Mouse (Mus musculus): ENCODE data around the gene Vill. TPM values are rescaled to one million over a fixed set of nuclear protein-coding genes. Genes with fewer than 3 reads are reported as not detected.
A peak's percentile ranks its signal among the peaks of the same experiment; 100 is the strongest.

The Vill gene
- total RNA-seq, 2 experiments from 2014 or later, result 0.39 to 0.81 TPM

DNA sequence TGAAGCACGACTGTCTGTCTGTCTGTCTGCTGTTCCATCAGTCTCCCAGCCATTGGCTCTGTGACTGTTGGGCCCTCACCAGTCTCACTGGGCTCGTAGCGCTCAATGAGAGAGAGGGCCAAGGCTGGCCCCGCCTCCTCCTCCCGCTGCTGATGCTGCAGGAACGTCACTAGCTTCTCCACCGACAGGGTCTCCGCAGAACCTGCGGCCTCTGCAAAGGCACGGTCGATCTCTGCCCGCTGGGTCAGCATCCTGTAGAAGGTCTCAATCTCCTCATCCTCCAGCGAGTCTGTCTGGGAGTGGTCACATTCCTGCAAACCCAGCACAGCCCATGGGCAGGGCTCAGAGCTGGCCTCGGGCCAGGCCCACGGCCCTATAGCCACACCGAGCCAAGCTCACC, 23.1 kb downstream of the Vill start:
- no peak for DNase-seq (ENCODE audit: low spot score in 2 of 2)

DNA sequence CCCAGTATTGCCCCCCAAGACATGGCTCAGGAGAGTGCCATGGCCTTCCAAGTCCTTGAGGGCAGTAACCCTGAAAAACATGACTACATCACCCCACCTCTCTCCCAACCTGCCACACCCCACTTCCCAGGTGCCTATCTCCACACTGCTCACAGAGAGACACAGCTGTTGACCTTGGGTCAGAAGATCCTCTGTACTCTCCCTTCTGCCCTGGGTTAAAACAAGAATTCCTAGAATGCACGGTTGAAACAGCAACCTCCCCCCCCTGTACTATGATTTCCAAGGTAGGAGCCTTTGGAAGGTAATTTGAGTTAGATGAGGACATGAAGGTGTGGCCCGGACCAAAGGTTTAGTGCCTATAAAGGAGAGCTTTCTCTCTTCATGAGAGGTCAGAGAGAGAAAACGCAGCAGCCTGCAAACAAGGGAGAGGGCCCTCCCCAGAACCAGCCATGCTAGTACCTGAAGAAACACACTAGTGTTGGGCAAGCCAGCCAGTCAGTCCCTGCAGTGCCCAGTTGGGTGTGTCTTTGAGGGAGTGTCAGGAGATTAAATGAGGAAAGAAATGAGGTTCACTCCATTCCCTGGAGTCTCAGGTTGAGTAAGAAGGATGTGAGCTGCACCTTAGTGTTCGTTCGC, 27.6 kb downstream of the Vill start:
- no peak for DNase-seq (ENCODE audit: low spot score in 2 of 2)

DNA sequence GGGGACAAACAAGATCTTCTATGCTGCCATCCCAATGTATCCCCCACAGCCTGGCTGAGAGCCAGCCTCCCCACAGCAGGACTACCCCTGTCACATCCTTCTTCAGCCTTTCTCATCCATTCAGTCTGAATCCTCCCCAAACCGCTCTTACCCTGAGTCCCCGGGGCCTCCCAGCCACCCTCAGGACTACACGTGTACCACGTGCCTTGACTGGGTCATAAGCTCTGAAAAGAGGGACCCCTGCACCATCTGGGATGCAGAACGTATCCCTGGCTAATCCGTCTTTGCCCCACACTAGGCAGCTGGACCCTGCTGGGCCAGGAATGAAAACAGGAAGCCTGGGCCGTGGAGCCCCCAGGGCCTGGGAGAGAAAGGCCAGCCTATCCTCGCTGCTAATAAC, 29.5 kb downstream of the Vill start:
- DNase-seq (ENCODE audit: low spot score in 2 of 2), result no peak

DNA sequence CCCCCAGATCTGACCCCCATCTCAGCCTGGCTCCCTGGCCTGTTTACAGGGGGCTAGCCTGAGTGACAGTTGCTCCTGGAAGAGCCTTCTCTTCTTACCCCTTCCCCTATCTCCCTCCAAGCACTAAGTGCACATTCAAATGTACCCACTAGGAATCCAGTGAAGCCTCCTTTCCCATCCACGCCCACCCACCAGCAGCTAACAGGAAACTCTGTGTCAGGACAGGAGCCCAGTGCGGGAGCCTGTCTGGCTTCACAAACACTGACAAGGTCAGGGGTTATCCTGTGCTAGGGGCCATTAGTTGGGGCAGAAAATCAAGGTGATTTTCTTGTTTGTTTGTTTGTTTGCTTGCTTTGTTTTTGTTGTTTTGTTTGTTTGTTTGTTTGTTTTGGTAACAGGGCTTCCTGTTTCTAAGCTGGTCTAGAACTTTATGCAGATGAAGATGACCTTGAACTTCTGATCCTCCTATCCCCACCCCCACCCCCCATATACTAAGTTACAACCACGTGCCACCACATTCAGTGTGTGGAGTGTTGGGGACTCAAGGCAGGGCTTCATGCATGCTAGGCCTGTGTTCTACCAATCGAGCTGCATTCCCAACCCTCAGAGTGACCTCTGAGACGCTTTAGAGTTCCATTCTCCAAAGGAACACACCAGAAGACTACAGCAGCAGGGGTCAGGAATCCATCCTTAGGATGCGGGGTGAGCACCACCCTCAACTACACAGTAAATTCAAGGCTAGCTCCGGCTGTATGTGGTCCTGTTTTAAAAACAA, 30.3 kb downstream of the Vill start:
- no peak for DNase-seq (ENCODE audit: low spot score in 2 of 2)

DNA sequence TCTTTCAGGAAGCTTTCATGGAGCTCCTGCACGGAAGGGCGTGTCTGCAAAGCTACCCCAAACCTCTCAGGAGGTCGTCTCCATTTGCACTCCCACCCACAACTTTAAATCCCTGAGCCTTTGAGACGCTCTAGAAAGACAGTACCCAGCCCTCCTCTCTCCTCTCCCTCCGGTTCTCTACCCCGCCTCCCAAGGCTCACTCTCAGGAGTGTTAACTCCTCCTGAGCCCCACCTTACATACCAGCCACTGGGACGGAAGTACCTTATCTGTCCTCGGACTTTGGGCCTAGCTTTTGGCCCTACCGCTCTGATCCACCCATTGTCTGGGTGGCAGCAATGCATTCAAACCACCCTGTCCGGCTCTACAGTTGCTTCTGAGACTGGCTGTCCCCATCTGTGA, 31.4 kb downstream of the Vill start:
- no peak for DNase-seq (ENCODE audit: low spot score in 2 of 2)

DNA sequence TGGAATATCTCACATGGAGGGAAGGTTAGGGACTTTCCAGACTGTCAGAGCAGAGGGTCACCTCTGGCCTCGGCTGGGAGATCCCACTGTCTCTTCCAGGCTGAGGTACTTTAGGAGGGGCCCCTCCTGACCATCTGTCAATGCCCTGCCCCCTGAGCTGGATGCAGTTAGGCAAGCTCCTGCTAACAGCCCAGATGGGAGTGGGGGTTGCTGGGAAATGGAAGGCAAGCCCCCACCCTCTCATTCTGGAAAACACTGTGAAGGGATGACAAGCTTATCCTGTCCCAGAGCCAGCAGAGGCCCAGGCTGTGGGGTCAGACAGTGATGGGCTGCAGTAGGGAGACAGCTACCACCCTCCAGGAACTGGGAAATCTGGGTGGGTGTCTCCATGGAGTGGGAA, 33.9 kb downstream of the Vill start:
- no peak for DNase-seq (ENCODE audit: low spot score in 2 of 2)

DNA sequence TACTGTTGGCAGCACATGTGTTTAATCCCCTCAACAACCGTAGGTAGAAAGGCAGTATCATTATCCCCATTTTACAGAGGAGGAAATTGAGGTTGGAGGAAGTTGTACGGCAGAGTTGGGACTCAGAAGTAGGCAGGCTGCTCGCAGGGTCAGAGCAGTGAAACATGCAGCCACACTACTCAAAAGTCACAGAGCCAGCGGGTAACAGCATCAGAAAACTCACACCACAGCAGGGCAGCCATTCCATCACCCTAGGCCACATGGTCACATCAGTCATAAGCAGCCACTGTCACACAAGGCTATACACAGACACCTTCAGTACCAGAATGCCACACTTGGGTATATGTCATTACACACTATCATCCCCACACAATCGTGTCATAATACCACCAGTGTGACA, 34.7 kb downstream of the Vill start:
- no peak for DNase-seq (ENCODE audit: low spot score in 2 of 2)

DNA sequence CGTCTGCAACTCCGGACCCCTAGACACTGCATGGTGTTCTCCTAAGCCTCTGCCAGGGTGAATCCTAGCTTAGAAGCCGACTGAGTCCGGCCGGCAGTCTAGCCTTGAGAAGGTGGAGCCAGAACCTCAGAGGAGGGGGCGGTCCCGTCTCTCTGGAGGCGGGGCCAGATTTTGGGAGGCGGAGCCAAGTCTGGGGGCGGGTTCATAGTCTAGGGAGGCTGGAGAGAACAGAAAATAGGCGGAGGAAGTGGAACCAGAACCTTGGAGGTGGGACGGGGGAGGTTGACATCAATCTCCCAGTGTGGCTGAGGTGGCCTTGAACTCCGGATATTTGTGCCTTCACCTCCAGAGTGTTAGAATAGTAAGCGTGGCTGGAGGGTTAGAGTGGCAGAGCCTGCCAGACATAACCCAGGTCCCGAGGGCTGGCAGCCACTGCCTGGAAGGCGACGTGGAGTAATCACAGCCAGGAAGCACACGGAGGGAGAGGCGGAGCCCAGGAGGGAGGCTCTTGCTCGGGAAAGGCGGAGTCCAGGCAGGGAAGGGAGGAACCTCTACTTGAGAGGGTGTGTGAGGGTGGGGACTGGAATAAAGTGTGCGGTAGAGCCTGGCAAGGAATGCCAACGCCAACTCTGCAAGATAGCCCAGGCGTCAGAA, 35.7 kb downstream of the Vill start:
- peak; percentile 74 to 79 for DNase-seq (ENCODE audit: low spot score in 2 of 2)

DNA sequence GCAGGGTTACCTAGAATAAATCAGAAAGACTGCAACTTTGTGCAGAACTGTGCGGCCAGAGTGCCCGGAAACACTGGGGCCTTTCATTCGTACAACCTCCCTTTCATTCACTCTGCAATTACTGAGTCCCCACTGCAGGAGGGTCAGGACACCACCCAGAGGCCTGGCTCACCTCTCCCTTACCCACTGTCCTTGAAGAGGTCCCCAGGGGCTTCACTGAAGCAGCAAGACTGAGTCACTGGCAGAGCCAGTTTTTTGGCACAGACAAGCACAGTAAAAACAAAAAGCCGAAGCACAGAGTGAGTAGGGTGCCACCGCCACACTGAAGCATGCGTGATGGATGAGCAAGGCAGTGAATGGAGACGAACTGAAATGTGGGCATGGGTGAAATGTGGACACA, 36.9 kb downstream of the Vill start:
- no peak for DNase-seq (ENCODE audit: low spot score in 2 of 2)

DNA sequence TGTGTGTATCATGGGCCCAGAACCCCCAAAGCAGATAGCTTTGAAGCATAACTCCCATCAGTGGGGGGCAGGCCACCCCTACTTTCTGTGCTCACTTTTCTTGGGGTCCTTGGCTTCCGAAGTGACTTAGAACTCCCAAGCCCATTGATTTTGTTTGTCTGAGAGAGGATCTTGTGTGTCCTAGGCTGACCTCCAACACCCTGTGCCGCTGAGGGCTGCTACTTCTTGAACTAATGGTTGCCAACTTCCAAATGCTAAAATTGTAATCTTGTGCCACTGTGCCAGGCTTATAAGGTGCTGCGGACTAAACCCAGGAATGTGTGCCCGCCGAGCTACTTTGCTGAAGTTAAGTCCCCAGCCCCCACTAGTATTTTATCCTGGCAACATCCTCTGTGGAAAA, 37.9 kb downstream of the Vill start:
- no peak for DNase-seq (ENCODE audit: low spot score in 2 of 2)

DNA sequence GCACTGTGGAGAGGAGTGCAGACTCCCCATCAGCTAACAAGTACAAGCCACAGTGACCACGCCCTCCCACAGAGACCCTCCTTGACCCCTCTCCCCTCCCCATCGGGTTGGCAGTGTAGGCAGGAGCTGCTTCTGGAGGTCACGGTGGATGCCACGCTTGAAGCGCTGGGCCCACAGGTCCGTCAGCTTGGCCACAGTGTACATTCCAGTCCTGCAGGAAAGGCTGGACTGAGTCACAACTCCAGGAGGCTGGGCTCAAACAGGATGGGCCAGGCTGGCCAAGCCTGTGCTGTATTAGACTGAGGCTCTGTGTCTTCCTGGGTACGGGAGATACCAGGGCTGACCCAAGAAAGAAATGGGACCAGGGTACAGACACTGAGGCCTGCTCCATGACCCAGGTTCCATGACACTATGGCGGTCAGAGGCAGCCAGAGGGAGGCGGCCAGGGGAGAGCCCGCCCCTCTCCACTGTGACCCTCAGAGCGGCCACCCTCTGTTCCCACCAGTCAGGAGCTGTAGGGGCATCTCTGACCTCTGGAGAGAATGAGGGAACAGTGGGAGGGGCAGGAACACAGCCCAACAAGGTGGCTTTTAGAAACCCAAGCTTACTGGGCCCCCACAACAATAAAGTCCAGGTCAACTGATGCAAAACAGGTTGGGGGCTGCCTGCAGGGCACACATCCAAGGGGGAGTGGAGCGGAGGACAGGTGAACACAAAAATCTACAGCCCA, 39.2 kb downstream of the Vill start:
- no peak for DNase-seq (ENCODE audit: low spot score in 2 of 2)

DNA sequence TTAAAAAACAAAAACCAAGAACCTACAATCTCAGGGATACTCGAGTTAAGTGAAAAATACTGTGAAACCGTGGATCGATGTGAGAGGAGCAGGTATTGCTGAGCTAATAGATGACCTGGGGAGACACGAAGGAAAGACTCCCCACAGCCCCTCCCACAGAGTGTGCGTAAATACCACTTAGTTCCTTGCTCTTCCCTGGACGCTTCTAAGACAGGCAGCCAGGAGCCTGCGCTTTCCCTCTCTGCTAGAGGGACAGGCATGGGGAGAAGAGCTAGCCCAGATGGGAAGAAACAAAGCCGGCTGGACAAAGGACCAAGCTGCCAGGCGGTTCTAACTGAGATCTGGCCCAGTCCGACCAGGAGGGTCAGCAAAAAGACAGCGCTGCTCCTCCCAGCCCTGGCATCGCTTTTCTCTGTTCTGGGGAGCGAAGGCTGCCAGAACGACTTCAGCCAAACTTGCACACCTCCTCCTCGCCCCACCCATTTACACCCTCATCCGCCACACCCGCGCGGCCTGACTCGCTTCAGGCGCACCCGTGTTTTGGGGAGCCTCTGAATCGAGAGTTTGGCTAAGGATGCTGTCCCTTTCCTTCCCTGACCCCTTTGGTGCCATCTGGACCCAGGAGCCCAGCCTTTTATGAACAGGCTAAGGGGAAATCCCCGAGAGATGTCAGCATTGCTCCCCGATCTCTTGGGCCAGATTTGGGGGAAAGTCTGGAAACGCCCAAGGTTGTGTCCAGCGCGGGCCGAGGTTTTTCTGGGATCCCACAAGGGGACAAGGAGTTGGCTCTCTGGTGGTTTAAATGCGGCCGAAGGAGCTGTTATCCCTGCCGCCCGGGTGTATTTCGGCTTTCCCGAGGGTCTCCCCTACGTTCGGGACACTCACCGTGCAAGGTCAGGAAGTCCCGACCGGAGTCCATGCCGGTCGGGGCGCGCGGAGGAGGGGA, 40.2 kb downstream of the Vill start:
- no peak for DNase-seq (ENCODE audit: low spot score in 2 of 2)

DNA sequence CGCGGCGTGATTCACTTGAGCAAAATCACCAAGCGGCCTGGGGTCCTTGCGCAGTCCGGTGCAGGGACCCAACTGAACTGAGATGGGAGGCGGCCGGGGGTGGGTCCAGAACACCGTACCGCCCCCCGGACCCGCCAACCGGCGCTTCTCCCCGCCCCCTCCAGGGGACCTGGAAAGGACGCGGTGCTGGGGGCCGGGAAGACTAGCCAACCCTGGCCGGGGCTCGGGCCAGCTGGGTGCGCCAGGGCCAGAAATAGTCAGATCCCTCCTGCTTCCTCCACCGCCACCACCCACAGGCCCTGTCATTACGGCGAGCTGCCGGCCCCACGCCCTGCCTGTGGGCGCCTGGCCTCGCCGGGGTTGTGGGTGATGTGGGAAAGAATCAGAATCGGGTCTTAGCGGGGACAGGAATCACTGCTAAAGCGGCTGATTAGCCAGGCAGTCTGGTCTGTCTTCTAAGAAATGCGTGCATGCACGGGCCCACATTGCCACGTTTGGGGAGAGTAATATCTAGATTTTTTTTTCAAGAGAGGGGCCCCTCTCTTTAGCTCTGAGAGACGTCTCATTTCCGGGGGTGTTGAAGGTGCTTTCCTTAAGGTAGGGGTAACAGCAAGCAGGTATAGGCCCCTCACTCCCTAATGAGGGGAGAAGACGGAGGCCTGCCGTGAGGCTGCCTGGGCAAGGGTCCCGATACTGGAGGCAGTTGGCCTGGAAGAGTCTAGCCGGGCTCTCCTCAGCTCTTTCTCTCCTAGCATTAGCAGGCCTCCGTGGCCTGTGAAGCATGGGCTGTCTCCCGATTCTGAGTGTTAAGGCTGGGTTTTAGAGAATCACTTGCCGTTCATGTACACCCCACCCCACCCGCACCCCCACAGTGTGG, 41.1 kb downstream of the Vill start, which contains the start of gene Plcd1:
Gene Plcd1 (minus strand): TSS at position 84 of the 877 bp plus-strand sequence.
- DNase-seq (ENCODE audit: low spot score in 2 of 2), result peak; percentile 84 to 92

DNA sequence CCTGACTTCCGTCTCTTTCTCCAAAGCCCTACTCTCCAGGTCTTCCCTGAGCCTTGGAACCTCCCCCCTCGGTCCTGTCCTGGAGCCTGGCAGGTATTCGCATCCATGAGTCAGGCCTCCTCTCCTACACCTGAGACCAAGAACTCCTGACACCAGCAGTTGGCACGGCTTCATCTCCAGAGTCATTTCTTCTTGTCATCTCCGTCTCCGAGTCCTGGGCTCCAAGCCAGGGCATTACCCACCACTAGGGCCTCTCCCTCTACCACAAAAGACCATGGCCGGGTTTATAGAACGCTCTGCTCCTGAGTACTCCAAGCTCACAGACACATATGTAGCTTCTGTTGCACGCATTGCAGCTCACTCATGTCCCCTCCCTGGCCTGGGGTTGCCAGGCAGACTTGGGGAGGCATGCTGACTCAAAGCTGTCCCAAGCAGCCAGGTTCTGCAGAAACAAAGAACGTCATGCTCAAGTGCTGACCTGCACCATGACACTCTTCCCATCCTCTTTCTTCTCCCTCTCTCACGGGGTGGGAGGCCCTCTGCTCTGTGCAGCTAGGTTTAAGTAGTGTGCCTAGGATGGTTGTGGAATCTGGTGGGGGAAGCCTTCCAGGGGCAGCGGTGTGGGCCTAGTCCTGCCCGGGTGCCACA, 42.0 kb downstream of the Vill start:
- no peak for DNase-seq (ENCODE audit: low spot score in 2 of 2)

DNA sequence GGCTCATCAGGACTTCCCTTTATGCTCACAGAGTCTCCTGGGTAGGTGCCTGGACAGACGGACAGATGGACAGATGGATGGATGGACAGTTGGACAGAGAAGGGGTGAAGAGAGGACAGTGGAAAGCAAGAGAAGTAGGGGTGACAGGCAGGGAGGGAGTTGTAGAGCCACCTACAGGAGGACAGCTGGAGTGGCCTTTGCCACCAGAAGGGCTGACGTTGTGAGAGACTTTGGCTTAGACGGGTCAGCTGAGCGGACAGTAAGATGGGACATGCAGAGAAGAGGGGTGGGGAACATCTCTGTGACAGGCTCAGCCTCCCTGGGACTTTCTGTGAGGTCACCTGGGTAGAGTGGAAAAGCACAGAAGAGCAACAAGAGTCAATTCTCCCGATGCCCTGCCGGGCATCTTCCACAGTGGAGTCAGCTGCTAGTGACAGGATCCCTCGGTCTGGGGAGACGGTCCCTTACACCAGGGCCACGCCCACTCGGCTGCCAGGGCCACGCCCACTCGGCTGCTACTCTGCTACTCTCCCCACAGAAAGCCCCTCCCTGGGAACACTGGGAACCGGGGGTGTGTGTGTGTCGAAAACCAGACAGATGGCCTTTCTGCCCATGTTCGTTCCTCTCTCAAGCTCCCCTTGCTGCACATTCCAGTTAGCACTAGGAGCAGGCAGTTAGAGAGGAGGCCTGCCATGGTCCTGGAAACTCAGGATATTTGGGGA, 47.8 kb downstream of the Vill start:
- peak; percentile 29 to 67 for DNase-seq (ENCODE audit: low spot score in 2 of 2)

DNA sequence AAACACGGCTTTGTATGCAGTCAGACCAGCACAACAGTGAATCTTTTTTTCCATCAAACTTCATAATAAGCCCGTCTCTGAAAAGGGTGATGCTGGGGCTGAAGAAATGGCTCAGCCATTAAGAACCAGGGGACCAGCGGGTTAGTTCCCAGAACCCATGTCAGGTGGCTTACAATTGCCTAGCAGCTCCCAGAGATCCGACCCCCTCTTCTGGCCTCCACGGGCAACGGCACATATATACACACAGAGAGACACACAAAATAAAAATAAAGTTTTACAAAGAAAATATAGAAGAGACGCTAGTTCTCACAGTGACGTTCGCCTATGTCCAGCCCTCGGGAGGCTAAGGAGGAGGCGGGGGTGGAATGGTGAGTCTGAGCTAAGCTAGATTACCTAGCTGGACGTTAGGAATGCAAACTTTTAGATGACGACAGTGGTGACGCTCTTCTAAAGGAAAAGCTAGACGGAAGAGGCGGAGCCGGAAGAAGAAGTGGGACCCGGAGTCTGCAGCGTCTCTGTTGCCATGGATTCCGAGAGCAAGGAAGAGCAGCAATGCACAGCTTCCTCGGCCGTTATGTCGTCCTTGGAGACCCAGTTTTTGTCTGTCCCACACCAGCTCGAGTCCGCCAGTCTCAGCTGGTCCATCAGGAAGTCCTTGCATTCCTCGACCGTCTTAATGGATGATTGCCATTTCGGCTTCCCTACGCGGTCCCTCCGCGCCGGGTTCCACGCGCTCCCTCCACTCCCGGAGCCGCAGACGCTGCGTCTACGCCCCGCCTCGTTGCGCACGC, 49.6 kb downstream of the Vill start, which contains the start of gene Dlec1:
Gene Dlec1 (plus strand): TSS at position 487 of the 791 bp plus-strand sequence.
- DNase-seq (ENCODE audit: low spot score in 2 of 2), result peak; percentile 63 to 79

DNA sequence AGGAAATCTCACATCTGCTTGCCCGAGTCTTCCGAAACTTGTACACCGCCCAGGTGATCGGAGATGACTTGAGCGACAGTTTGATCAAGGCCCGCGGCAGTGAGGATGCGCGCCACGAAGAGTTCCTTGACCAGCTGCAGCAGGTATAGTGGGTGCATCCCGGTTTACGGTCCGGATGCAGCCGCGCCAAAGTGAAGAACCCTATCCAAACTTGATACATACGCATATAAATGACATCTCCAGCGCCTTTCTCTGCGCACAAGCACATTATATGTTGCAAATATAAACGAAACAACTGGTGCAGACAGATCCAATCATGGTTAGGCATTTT, 50.2 kb downstream of the Vill start:
- no peak for DNase-seq (ENCODE audit: low spot score in 2 of 2)

DNA sequence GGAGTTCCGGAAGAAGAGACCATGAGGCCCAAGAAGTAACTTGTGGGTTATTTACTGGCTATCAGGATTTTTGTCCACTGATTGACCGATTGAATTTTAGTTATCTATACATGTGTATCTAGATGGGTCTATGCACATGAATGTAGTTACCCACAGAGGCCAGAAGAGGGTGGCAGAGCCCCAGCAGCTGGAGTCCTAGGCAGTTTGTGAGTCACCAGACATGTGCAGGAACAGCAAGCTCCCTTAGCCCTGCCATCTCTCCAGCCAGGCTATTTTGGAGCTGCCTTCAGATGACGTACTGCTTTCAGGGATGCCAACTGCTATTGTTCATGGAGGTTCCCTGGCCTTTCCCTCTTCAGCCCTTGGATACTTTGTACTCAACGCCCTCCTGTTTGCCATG, 55.0 kb downstream of the Vill start:
- DNase-seq (ENCODE audit: low spot score in 2 of 2), result peak in 1 of 2 experiments; percentile 70

All from layer of hippocampus, postnatal 14 days (tissue).